Mouse (Mus musculus) kidney, adult 8-10 months (tissue): ENCODE measurements around the gene Lrfn1.

Source experiments
- DNase-seq, 2 experiments: peaks; one replicate each; pipeline ENCODE4 v3.0.0; 2022

Lrfn1 gene

DNA sequence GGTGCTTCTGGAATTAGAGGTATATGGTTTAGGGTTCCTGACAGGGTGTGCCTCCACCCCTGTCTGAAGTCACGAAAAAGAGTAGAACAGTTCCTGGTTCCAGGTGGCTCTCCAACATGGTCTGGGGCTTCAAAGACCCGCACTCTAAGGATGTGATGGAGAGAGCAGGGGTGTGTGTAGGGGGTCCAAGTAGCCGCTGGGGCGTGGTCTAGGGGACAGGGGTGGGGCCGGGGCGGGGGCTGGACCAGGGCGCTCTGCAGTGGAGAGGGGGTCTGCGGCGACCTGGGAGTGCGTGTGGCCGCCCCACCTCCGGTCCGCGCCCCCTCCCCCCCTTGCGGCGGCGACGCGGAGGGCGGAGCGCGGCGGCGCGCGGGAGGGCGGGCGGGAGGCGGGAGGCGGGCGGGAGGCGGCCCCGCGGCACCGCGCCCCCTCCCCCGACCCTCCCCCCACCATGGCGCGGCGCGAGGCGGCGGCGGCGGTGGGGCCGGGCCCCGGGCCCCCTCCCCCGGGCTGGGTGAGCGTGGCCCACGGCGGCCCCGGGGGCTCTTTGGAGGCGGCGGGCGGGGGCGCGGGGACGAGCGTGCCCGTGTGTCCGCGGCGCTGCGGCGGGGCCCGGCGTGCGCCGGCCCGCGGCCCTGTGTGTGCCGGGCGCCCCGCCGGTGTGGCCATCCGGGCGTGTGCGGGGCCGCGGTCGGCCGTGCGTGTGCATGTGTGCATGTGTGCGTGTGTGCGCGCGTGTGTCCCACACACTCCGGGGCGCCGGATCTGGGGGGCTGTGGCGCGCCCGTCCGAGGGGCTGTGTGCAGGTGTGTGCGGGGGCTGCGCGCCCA is at the start of gene Lrfn1:
Lrfn1 (plus strand) TSS at position 450 of the 830 bp plus-strand sequence.
- no peak for DNase-seq

DNA sequence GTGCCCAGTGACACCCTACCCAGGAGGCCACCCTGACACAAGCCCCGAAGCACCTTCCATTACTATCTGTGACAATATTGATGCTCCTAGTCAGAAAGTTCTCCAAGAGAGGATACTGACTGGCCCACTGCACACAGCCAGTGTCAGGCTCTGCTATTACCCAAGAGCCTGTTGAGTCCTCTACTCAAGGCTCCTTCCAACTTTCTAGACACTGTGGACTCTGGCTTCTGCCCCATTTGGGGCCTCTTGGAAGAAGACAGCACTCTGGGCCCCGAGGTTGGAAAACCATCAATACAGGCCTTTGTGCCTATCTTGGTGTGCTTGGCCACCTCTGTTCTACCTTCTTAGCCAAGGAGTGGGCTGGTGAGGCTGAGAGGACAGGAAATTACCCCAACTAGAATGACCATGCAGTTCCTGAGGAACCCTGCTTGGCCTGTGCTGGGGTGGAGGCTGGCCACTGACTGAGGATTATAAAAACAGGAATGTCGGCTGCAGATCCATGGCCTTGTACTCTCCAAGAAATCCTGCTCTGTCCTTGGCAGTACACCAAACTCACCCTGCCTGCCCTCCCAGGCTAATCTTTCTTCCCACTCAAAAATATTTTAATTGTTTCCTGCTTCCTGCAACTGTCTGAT is 40.8 kb upstream of the Lrfn1 start:
- peak; percentile 53 to 67 for DNase-seq

DNA sequence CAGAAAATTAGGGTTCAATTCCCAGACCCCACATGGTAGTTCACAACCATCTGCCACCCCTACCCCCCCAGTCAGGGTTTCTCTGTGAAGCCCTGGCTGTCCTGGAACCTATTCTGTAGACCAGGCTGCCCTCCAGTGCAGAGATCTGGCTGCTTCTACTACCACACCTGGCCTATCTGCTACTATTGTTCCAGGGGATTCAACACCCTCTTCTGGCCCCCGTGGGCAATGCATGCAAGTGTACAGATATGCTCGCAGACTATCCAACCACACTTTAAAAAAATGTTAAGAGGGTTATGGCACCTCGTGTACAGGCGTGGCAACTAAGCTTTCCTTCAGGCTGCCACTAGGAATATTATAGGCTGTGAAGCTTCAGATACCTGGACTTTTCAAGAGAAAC is 39.0 kb upstream of the Lrfn1 start:
- DNase-seq, result no peak

DNA sequence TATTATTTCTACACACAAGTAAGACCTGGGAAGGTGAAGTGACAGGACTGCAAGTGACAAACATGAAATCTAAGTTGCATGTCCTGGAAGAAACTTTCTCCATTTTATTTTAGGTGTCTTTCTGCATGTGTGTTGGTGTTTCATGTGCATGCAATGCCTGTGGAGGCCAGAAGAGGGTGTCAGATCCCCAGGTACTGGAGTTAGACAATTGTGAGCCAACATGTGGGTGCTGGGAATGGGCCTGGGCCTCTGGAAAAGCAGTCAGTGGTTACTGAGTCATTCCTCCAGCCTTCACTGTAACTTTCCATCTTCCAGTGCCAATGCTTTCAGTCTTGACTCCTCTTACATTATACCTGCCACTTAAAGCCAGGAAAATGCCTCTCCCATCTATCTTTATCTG is 34.4 kb upstream of the Lrfn1 start:
- DNase-seq, result no peak

DNA sequence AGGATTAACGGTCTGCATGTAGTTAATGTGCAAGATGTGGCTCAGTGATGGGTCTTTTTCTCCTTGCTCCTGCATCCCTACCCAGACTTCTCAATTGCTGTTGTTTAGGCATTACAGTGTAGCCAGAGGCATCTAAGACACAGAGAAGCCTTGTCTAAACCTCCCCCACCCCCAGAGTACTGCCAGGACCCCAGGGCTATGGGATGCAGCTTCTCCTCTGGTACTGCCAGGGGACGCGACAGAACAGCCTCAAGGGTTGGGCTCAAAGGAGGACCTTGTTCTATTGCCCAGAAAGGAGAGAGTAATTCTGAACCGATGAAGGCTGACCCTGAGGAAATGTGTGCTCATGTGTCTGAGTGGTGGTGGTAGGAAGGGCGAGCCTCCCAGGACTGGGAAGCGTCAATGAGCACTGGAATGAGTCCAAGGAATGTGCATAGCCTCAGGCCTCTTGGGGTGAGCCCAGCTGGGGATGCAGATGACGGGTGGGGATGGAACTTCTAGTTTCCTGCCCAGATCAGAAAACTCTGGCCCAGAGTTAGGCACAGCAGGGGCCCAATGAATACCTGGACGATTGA is 33.6 kb upstream of the Lrfn1 start:
- DNase-seq, result peak; percentile 66 to 79

DNA sequence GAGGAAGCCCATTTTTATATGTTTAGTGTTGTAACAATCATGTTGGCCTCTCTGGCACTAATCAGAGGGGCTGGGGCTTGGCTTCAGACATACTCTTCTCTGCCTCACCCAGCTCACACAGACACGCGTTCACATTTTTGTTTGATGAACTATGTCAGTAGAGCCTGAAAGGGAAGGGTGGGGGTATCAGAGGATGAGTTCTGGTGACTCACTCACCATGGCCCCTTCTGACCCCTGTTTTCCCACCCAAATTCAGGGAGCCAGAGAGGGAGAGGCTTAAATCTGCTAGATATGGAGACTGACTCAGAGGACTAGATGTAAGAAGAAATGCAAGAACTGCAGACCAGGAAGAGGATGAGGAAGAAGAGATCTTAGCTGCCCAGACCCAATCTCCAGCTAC is 32.4 kb upstream of the Lrfn1 start:
- no peak for DNase-seq

DNA sequence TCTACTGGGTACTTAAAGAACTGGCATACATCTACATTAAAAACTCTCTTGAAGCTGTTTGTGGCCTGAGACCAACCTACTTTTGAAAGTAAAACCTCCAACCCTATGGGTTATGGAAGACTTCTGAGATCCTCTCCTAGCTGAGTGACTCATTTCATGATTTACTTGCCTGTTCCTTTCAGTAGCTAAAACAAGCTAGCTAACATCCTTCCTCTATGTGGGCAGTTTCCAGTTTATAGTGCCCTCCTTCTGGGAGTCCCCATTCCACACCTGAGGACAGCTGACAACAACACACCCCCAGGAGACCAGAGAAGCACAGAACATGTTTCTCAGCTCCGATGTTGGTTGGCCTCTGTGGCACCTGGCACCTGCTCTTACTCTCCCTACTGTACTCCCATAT is 28.8 kb upstream of the Lrfn1 start:
- no peak for DNase-seq

DNA sequence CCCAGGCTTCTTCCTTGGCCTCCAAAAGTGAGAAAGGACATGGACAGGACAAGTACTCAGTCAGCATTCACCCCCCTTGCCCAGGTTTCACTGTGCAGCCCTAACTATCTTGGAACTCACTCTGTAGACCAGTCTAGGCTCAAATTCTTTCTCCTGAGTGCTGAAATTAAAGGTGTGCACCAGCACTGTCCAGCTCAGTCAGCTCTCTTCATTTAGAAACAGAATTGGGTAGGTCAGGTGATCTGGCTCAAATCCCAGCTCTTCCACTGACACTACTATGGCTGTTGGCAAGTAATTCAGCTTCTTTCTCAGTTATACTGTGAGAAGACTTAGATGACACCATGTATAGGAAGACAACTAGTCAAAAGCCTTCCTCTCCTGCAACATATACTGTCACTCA is 24.0 kb upstream of the Lrfn1 start:
- peak in 1 of 2 experiments; percentile 20 for DNase-seq

DNA sequence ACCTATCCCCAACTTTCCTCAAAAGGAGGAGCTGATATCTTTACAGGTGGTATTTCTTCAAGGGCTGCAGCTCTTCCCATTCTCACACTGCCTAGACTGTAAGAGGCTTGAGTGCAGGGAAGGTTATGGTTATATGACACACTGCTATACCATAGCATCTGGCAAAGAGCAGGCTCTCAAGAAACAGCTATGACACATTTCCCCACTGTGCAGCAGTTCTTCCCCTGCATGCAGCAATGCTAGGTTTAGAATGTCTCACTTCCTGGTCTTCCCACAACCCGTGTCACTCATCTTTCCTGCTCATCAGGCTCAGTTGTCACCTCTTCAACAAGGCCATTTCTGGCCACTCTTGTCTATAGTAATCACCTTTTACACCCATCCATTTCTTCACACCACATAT is 21.3 kb upstream of the Lrfn1 start:
- no peak for DNase-seq

DNA sequence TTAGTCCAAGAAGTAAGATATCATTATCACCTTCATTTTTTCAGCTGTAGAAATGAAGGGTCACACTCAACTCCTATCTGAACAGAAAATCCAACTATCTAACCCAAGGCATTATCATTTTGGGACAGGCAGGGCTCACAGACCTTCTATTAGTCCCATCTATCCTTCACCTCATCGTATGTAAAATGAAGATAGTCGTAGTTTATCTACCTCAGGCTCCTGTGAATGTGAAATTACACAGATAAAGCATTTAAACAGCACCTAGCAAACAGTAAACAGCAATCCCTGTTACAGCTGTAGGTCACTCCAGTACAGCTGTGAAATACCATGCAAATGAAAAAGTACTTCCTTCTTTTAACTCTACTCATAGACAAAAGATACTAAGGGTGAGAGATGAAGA is 19.5 kb upstream of the Lrfn1 start:
- DNase-seq, result no peak

DNA sequence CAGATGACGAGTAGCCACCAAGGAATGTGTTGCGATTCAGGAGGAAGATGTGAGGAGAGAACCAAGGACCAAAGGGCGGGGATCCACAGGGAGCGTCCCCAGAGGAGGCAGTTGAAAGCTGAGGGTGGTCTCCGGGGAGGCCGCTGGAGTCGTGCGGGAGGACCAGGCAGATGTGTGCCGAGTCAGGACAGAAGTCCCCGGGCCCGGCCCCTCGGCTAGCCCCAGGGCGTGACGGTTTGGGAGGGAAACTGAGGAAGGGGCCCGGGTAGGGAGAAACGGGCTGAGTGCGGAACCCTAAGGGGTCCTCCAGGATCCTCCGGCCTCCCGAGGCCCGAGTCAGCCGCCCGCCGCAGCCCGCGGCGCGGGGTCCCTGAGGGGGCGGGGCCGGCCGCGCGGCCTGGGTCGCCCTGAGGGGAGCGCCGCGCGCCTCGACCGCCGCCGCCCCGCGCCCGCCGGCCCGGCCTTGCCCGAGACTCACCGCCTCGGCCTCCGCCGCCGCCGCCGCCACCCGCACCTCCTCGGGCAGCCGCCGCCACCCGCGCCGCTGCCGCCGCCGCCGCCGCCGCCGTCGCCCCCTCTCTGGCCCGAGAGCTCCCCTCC is 16.0 kb upstream of the Lrfn1 start:
- peak; percentile 15 to 31 for DNase-seq

DNA sequence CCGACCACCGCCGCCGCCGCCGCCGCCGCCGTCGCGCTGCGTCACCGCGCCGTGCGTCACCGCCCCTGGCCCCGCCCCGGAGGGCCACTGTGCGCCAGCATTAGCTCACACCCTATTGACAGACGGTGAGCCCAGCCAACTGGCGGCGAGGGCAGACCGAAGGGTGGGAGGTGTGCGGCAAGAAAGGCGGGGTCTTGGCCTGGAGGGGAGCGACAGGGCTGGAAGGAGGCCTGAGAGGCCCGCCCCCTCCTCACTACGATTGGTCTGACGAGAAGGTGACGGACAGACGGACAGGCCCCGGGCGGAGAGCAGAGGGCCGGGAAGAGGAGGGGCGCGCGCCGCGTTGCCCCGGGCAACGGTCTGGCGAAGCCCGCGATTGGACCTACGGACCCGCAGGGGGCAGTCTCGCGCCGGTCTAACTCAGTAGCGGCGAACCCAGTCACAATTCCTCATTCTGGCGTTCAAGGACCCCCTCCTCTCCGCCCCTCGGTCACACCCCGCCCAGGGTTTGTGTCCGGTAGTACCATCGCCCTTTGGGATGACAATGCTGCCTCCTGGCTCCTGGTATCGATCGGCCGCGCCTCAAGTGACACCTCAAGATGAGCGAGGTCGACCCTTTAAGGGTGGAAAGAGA is 15.4 kb upstream of the Lrfn1 start:
- DNase-seq, result peak; percentile 100

DNA sequence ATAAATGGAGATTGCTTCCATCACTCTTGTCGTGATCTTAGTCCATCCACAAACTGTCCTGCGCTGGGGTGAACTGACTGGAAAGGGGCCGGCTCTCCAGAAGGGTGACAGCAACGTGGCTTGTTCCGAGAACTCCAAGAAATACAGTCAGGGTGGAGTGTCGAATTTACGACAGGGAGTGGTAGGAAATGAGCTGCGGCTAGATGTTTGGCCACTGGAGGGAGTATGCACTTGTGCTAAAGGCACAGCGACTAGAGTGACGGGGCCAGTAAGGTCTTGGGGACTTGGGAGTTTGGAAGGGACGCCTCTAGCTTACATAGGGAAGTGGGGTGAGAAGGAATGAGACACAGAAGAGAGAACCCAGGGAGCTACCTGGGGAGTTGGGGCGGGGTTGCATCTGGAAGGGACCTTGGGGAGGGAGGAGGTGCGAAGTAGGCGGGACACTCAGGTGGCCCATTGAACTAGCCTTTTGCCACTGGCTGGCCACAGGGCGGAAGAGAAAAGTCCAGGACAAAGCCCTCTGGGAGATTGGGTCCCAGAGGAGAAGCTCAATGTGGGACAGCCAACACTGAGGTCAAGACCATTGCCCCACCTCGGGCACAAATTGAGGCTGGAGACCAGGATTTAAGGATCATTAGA is 14.7 kb upstream of the Lrfn1 start, which contains the start of gene Gmfg:
Gmfg (plus strand) TSS at position 516 of the 639 bp plus-strand sequence.
- DNase-seq, result peak; percentile 83 to 86

DNA sequence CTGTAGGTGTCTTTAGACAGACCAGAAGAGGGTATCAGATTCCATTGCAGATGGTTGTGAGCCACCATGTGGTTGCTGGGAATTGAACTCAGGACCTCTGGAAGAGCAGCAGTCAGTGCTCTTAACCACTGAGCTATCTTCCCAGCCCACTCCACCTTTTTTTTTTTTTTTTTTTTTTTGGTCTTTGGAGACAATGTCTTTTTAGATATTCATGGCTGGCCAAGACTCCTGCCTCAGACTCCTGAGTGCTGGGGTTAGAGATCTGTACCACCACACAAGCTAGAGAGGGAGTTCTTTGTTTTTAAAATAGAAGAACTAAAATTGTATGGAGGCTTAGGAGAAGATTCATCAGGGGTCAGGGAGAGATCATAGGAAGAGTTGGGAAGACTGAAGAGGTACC is 13.8 kb upstream of the Lrfn1 start:
- DNase-seq, result no peak

DNA sequence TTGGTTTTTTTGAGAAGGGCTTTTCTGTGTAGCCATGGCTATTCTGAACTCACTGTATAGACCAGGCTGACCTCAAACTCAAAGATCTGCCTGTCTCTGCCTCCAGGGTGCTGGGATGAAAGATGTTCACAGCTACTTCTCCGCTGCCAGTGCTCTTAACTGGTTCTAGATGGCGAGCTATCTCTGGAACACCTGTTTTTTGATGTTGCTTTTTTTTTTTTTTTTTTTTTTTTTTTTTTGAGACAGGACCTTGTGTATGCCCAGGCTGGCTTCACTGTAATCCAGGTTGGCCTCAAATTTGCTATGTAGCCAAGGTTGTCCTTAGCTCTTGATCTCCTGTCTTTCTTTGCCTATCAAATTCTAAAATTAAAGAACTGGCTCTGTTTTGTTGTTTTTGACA is 13.0 kb upstream of the Lrfn1 start:
- no peak for DNase-seq

DNA sequence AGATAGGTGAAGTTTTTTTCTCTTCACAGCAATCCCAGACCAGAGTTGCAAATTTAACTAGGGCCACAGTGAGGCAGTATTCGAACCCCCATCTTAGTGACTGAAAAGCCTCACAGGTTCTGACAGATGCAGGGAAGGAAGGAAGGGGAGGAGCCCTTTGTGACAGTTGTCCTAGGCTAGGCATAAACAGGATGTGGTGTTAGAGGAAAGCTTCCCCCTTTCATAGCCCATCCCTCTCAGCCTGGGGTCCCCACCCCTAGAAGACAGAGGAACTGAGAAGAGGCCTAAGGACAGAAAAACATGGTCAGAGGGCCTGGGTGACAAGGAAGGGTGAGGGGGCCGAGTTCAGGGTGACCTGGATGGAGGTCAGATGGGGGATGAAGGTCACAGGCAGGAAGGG is 11.0 kb upstream of the Lrfn1 start:
- peak; percentile 29 to 33 for DNase-seq

DNA sequence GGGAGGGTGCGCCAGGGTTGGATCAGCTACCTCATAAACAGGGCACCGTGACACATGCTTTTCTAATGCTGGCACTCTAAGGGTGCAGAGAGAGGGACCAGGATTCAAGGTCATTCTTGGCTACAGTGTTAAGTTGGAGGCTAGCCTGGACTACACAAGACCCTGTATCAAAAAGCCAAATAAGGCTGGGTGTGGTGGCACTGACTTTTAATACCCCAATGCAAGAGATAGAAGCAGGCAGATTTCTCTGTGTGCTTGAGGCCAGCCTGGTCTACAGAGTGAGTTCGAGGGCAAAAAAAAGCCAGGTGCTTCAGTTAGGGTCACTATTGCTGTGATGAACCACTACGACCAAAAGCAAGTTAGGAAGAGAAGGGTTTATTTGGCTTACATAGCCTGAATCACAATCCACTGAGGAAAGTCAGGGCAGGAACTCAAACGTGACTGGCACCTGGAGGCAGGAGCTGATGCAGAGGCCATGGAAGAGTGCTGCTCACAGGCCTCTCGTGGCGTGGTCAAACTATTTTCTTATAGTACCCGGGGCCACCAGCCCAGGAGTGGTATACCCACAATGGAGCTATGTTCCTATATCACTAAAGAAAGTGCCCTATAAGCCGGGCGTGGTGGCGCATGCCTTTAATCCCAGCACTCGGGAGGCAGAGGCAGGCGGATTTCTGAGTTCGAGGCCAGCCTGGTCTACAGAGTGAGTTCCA is 9.8 kb upstream of the Lrfn1 start:
- DNase-seq, result no peak

DNA sequence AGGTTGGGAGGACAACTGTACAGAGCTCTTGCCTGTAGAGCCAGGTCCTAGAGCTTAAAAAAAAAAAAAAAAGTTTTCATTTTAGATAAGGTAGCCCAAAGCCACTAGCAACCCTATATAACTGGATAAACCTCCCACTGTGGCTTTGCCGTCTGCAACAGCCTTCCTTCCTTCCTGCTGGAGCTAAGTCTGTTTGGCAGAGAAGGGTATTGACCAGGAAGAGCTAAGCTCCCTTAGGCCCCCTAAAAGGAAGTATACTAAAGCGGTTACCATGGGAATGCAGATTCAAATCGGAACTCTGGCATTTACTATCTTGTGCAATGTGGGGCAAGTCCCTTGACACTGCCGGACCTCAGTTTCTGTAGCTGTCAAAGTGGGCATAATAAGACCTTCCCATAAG is 9.1 kb upstream of the Lrfn1 start:
- no peak for DNase-seq

DNA sequence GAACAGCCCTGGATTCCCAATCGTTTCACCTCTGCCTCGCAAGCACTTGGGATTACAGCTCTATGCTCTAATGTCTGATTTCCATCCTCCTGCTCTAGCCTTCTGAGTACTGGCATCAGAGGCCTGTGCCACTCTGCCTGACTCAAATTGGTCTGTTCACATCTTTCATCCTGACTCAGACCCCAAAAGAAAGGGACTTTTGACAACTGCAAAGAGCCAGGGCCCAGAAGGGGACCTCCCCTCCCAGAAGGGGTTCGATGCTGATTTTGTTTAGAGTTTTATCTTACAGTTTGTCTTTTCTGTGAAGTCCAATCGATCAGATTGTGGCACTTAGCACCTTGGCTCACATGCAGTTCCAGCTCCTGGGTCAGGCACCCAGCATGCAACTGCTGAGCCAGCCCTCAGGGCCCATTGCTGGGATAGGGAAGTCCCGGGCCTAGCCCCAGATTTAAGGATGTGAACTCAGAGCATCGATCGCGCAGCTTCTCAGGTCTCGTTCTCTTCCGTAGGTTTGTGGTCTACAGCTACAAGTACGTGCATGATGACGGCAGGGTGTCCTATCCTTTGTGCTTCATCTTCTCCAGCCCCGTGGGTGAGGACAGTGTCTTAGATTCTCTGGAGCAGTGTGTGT is 7.3 kb upstream of the Lrfn1 start:
- no peak for DNase-seq

DNA sequence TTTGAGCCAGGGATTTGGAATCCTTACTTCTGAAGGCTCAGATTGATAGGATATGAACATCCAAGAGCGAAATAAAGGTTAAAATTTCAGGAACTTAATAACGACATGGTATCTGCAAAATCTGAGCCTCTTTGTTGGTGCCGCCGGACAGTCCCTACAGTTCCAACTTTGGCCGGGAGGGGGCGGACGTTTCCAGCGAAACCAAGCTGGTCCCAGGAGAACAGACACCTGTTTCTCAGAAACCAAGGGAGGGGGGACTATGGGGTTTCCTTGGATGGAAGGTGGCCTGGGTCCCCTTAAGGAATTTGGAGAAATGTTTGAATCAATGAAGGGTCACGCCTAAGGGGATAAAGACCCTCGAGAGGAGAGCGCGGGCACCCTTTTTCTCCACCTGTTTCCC is 5.3 kb upstream of the Lrfn1 start:
- DNase-seq, result peak; percentile 43 to 83

DNA sequence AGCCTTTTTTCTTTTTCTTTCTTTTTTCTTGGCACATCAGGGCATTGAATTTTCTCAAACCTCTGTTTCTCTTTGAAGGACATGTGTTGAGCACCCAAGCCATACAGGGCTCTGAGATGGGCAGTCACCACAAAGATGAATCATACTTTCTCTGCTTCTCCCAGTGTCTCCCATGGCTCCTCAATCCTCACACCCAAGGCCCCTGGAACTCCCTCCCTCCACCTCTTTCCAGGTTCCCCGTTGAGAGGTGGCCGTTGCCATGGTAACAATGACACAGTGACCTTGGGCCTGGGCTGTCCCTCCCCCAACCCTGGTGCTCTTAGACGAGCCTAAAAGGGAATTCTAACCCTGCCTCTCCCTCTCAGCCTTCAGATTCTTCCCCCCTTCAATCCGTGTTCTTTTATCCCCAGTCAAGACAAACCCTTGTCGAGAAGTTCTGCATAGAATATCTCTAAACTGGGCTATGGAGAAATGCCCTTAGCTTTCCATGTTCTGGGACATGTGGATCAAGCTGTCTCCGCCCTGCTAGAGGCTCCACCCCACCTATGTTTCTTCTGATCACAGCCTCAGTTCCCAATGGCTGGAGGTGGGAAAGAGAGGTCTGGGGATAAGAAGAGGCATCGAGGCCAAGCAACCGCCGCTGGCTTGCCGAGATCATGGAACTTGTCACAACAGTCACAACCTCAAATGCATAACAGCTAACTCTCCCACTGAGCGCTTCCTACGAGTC is 4.5 kb upstream of the Lrfn1 start:
- DNase-seq, result peak in 1 of 2 experiments; percentile 35
